Mouse (Mus musculus) lung, postnatal 0 days (tissue): ENCODE results near the gene Topors.

Experiments
- CTCF ChIP-seq: IDR thresholded peaks from 2 replicates; pipeline ENCODE4 v1.5.1; 2016; ENCODE audit warnings: antibody characterized with exemption, mild to moderate bottlenecking
- EP300 ChIP-seq: IDR thresholded peaks from 2 replicates; pipeline ENCODE4 v1.6.1; 2016; ENCODE audit warnings: antibody characterized with exemption, mild to moderate bottlenecking, control low read depth

GRCm38 (mm10) chr4:40244035-40244434, 25.6 kb downstream of the Topors start:
- TF ChIP-seq CTCF (no peak), EP300 (no peak)
